Mouse (Mus musculus) WW6 (cell line): Measurements from ENCODE around the gene Ndufa4l2.
A peak's percentile ranks its signal among the peaks of the same experiment; 100 is the strongest.

Experiments used
- DNase-seq: peaks from one replicate; pipeline ENCODE4 v3.0.0-alpha.2; 2013; ENCODE audit warnings: low read depth, low spot score

Ndufa4l2 gene

GRCm38 (mm10) chr10:127509837-127510701 is 4.7 kb upstream of the Ndufa4l2 start:
- DNase-seq, result no peak

- DNase-seq, result no peak
Measured at GRCm38 (mm10) chr10:127510895-127511617, 3.7 kb upstream of the Ndufa4l2 start.

DNA sequence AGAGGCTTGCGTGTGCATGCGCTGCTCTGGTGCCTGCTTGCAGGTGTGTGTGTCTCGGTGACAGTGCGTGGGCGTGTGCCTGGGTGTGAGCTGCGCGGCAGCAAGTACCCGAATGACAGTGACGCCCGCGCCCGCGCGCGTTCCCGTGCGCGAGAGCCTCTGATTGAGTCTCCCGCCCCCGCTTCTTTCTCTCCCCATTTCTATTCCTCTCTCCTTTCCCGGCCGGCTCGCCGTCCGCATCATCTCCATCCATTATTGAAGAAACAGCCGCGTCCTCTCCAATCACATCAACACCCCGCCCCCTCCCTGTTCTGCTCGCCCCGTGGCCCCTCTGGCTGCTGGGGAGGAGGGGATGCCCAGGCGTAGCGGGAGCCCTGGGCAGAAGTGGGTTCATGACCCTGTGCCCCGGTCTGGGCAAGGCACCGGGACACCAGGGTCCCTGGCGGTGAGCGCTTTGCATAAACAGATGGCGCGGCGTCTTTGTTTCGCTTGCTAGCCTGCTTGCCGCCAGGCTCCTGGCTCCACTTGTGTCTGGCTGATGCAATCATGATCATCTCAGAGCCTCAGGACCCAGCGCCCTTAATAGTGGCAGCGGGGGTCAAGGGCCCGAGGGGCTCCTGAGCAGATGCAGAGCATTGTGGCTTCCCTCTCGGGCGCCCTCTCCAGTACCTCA is 3.0 kb upstream of the Ndufa4l2 start:
- DNase-seq, result no peak

DNA sequence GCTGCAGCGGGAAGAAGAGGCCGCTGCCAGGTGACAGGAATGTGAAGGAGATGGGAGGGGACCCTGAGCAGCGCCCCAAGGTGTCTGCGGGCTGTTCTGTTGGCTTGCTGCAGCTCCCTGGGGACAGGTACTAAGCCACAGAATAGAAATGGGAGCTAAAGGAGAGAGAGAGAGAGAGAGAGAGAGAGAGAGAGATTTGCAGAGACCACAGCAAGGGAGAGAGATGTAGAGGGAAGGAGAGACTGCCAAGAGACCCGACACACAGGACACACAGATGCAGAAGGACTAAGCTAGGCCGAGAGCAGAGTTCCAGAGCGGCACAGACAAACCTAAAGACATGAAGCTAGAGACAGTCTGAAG is 2.5 kb upstream of the Ndufa4l2 start:
- DNase-seq, result no peak

DNA sequence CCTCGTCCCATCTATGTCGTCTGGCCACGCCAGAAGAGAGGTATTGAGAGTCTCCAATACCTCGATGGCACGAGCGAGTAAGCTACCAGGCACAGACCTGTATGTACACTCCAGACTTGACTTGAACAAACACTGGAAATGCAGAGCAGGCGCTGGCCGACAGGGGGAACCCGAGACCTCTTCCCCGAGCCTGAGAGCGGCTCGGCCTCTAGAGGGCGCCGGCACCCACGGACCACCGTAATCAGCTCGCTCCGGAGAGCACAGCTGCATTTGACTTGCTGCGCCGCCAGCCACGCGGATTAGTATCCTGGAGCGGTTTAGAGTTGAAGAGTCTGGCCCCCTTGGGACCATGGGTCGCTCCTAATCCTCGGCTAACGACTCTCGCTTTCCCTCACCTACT is 2.0 kb upstream of the Ndufa4l2 start:
- peak; percentile 75 for DNase-seq

GRCm38 (mm10) chr10:127513501-127514091 is 1.2 kb upstream of the Ndufa4l2 start:
- no peak for DNase-seq

- no peak for DNase-seq
Measured at GRCm38 (mm10) chr10:127514111-127514698, 562 bp upstream of the Ndufa4l2 start.

DNA sequence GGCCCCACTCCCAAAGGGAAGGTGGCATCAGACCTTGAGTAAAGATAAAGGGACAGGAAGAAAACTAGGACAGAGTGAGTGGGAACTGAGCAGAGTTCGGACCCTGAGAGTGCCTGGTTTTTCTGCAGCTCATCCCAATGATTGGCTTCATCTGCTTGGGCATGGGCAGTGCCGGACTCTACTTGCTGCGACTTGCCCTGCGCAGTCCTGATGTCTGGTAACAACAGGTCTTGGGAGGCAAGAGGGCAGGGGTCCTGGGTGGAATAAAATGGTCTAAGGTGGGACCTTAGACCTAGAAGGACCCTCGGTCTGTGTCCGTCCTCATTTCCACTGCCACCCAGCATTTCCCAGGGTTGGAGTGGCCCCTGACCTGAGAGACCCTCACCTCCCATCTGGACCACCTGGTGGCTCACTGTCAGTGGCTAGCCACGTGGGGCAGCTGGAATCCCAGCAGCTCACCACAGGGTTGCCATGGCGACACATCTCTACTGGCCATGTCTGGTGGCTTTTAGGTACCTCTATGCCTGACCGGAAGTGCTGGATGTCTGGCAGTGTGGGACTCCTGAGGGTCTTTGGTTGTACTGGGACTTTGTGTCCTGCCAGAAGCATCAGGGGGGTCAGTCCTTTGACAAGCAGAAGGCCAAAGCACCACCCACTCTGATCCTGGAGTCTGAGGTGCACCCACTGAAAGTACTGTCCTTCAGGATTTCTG is 660 bp downstream of the Ndufa4l2 start:
- no peak for DNase-seq

GRCm38 (mm10) chr10:127515983-127516459 is 1.3 kb downstream of the Ndufa4l2 start:
- no peak for DNase-seq

DNA sequence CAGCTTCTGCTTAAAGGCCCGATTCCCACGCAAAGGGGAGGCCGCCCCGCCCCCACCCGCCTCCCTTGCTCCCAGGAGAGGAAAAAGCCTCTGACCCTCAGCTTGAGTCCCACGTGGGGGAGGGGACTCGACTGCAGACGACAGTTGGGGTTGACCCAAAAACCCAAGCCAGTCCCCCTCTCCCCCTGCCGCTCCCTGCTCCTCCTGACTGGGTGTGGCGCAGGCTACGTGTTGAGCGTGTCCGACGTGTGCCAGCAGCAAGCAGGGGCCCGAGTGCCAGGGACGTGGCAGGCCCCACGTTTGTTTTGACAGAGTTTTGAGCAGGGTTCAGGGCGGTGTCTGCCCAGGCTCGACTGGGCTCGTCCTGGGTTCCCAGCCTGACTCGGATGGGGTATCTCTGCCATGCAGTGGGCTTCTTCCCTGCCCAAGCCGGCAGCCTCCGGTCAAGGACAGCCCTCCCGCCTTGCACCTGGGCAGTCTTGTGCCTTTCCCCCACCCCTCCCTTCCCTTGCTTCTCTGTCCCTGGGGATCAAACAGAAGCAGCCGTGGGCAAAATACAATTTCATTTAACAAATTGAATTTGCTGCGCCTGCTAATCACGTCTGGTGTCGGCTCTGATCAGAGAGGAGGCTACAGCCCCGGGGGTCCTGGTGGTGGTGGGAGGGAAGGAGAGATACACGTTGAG is 2.0 kb downstream of the Ndufa4l2 start:
- no peak for DNase-seq

DNA sequence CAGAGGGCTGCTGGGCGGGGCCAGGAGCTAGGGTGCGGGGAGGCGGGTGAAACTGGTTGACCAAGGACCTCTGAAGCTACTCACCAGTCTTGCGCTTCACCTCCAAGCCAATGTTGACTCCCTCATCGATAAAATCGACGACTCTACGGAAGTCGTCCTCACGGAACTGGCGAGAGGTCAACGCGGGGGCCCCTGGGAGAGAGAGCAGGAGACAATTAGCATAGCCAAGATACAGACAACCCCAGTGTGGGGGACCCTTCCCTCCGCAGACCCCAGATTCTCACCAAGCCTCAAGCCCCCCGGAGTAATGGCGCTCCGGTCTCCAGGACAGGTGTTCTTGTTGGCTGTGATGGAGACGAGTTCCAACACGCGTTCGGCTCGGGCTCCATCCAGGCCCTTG is 3.2 kb downstream of the Ndufa4l2 start:
- DNase-seq, result no peak

DNA sequence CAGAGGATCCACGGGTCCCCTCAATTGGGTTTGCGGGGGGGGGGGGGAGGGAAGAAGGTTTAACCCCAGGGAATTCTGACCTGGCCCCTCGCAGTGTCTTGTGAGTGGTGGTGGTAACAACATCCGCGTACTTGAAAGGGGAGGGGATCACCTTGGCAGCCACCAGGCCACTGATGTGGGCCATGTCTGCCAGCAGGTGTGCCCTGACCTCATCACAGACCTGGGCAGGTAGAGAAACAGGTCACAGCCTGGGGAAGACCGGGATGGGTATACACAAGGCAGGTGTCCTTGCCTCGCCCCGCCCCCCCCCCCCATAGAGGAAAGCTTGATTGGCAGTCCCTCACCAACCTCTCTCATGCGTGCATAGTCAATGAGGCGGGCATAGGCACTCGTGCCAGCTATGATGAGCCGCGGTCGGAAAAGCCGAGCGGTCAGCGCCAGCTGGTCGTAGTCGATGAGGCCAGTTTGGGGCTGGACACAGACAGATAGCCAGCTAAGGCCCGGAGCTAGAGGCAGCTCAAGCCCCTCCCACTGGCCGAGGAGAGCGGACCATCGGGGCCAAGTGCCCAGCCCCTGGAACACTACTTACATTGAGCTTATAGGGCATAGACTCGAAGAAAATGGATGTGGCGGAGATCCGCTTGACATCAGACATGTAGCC is 4.4 kb downstream of the Ndufa4l2 start:
- DNase-seq, result no peak

DNA sequence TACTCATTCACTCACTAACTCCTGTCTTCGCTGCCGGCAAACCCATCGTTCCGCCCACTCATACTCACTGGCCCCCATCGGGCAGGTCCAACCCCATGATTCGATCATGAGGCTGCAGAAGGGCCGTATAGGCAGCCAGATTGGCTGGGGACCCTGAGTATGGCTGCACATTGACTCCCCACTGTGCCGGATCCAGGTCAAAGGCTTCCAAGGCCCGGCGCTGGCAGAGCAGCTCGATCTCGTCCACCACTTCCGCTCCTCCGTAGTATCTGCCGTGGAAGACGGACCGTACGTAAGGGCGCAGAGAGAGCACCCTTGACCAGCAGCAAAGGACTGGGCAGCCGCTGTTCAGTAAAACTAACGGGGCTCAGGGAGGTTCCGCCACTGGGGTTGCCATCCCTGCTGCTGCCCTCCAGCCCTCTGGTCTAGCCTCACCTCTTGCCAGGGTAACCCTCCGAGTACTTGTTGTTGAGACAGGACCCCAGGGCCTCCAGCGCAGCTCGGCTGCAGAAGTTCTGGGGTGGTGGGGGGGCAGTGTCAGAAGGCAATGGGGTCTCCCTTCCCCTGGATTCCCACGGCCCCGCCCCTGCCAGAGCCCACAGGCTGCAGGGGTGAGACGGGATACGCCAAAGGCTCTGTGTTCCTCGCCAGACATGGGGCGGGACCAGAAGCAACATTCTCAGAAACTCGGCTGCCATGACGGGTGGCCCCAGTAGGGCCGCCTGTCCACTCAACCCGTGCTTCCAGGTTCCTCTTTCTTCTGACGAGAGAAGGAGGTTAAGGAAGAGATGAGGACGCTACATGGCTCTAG is 5.3 kb downstream of the Ndufa4l2 start:
- DNase-seq, result no peak

- no peak for DNase-seq
Measured at GRCm38 (mm10) chr10:127520714-127521357, 6.1 kb downstream of the Ndufa4l2 start.

GRCm38 (mm10) chr10:127521611-127522080 is 6.9 kb downstream of the Ndufa4l2 start:
- DNase-seq, result no peak

- peak; percentile 82 for DNase-seq
Measured at GRCm38 (mm10) chr10:127522088-127522581, 7.4 kb downstream of the Ndufa4l2 start, which contains the start of gene Shmt2. Gene Shmt2 (minus strand): TSS chr10:127522444.

GRCm38 (mm10) chr10:127524646-127525255 is 10.0 kb downstream of the Ndufa4l2 start:
- DNase-seq, result no peak
